Mouse (Mus musculus) frontal cortex, postnatal 10 days (tissue): ENCODE results near the gene Ppargc1a.

Experiments used
- DNase-seq, 2 experiments: peaks; one replicate each; pipeline ENCODE4 v3.0.0; 2022; ENCODE audit warnings: low spot score in 2 of 2, mixed read lengths in 1 of 2

Gene Ppargc1a

DNA sequence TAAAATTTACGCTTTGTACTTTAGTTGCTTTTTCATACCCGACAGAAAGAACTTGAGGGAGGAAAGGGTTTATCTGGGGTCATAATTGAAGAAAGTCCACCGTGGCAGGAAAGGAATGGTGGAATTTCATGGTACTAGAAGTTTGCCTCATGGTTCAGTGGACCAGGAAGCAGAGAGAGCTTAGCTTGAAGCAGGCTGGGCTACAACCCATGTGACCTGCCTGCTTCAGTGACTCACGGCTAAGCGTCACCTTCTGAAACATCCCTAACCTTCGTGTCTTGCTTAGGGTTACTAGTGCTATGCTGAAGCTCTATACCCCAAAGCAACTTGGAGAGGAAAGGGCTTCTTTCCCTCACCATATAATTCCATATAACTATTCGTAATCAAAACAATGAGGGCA, 151.1 kb downstream of the Ppargc1a start:
- no peak for DNase-seq

DNA sequence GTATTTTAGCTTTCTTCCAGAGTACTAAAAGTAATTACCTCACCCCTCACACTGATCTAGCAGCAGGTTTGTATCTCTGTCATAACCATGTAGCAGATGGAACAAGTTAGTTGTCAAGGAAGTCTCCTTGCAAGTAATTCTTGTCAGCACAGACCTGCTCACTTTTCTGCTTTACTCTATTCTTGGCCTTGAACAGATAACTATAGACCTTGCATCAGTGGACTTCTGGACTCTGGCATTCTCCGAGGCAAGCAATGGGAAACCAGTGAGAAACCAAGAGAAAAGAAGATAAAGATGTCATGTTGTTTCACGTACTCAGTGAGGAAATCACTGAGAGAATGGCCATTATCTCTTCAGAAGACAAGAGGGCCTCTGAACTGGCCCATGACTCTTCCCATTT, 152.1 kb downstream of the Ppargc1a start:
- DNase-seq = no peak

DNA sequence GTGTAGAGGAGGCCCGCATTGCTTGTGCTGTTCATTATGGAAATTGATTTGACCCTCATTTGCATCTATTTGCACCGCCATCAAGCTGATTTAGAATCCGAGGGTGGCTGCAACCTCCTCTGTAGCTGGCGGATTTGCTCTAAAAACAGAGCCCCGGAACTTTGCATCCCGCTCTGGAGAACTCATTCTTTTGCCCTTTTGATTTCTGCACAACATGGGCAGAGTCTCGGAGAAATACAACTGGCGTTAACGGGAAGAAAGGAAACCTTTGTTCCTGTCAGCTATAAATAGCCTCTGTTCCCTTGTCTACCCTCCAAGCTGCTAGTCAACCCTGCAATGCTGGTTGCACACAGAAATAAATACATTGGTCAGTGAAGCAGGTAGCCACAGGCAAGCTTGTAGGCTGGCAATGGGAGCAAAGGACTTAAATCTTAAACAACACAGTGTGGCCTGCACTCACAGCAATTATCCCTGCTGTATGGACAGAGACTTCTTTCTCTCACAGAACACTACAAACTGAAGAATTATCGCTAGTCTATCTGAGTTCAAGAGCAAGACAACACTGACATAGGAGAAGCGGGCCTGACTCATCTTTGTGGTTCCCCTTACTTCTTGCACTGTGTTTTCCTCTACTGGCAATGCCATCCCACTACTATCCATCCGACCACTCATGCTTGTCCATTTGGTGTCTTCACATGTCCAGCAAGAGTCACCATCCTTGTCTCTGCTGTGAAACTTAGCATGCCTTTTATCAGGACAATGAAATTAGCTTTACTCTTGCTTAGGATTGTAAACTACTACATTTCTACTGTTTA, 155.0 kb downstream of the Ppargc1a start:
- no peak for DNase-seq

DNA sequence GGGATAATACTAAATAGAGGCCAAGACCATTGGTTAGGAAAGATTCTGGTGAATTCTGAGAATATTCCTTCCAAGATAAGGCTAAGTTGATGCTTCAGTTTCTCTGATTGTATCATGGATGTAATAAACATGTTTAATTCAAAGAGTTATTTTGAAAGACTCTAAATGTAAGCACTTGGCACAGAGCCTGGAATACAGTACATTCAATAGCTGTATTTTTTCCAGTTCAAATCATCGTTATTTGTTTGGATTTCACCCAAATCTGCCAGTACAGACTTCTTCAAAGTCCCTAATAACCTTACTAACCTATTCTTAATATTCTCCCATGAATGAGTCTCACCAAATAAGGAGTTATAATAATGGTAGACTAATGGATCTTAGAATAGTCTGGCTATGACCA, 157.5 kb downstream of the Ppargc1a start:
- no peak for DNase-seq

DNA sequence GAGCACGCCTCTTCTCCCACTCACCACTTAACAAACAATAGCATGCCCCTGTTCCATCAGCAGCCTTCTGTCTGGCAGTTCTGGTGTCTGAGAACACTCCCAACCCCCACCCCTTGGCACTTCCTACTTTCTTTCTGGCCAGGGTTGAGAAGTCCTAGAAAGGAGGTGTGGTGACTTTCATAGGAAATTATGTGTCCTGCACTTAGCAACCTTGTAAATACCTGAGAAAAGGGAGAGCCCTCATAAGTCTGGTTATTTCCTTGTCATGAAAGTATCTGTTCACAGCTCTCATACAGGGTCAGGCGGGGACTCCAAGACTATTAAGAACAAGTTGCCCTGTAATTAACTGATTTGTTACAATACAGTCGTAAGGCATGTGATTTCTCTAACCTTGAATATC, 161.1 kb downstream of the Ppargc1a start:
- no peak for DNase-seq
